Mouse (Mus musculus) olfactory bulb, adult 2 months (tissue): ENCODE measurements around the gene Arhgef3.

Experiments used
- CTCF ChIP-seq: fragments of 200-500 bp; IDR thresholded peaks from 2 replicates; pipeline ENCODE4 v1.5.1; 2012; ENCODE audit warnings: low read depth, mild to moderate bottlenecking, low read length, moderate library complexity; ENCODE audit not compliant: insufficient read depth
- POLR2A ChIP-seq: fragments of 200-500 bp; IDR thresholded peaks from 2 replicates; pipeline ENCODE4 v1.6.1; 2012; ENCODE audit warnings: mild to moderate bottlenecking, low read depth, low read length, moderate library complexity; ENCODE audit not compliant: insufficient read depth

DNA sequence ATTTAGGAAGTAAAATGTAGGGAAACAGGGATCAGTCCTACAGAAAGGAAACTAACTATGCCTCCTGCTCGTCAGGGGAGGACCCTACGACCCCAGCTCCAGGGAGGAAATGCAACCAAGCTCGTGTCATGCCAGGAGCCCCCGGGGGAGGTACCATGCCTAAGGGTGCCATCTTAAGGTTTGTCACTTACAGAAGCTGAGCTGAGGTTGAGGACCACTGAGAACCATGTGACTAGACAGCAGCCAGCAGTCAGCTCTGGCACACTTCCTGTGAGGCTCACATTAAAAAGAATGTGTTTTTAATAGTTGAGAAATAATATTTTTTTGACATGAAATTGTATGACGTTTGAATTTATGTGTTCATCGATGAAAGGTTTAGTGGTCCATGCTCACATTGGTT, 242.4 kb downstream of the Arhgef3 start:
- TF ChIP-seq CTCF (no peak), POLR2A (no peak)
